7 mouse cellular contexts compared by ENCODE assay signal in genomic region chr1:40324457-40324856, GRCm38 (mm10). TPM values are rescaled to one million over a fixed set of nuclear protein-coding genes. Genes with fewer than 3 reads are reported as not detected.
DNase-seq lines count a peak whose midpoint lies in the region; ATAC-seq and TF ChIP-seq lines count a peak whose summit lies in the region.

Gene Il1rl2, plus strand, starts transcription at chr1:40324610.

- H3K4me3 ChIP-seq in cortical plate, adult 2 months (ENCODE audit: insufficient read depth, low read length) = peak within 1 kb of the TSS; percentile 30
- H3K4me3 ChIP-seq in heart, embryonic 10.5 days = peak within 1 kb of the TSS; percentile 55
- H3K4me3 ChIP-seq in kidney, embryonic 15.5 days (replicated peaks) = peak within 1 kb of the TSS; percentile 47
- peak within 1 kb of the TSS; percentile 45 for H3K4me3 ChIP-seq in stomach, embryonic 15.5 days (replicated peaks)

- peaks cover 1% of the 10 kb centered on the region; the same call in 1 of the 2 replicates for H3K4me1 ChIP-seq in cortical plate, adult 2 months (ENCODE audit: control insufficient read depth, insufficient read depth, low read length)
- H3K4me1 ChIP-seq in heart, embryonic 10.5 days = peaks cover 17% of the 10 kb centered on the region
- peaks cover 19% of the 10 kb centered on the region for H3K4me1 ChIP-seq in kidney, embryonic 15.5 days
- 0 out of 2 replicates have a peak, but pooled peaks cover 6% of the 10 kb centered on the region for H3K4me1 ChIP-seq in stomach, embryonic 15.5 days

- peak; percentile 80 for DNase-seq in NIH3T3 (ENCODE audit: low read depth)
- DNase-seq in heart, embryonic 10.5 days (ENCODE audit: low spot score) = no peak
- DNase-seq in lung, postnatal 14 days = peak; percentile 55
- DNase-seq in cerebellum, postnatal 4 days (ENCODE audit: low spot score in 2 of 2) = no peak

- H3K27ac ChIP-seq in cortical plate, adult 2 months (ENCODE audit: insufficient read depth, low read length) = no peak within 1 kb of the TSS
- peak within 1 kb of the TSS; percentile 36; the same call in 1 of the 2 replicates for H3K27ac ChIP-seq in heart, embryonic 10.5 days
- no peak within 1 kb of the TSS for H3K27ac ChIP-seq in kidney, embryonic 15.5 days
- H3K27ac ChIP-seq in stomach, embryonic 15.5 days = no peak within 1 kb of the TSS; the same call in 1 of the 2 replicates

- peak within 1 kb of the TSS; percentile 37 for H3K9ac ChIP-seq in kidney, embryonic 15.5 days
- H3K9ac ChIP-seq in stomach, embryonic 15.5 days = peak within 1 kb of the TSS; percentile 1; the same call in 1 of the 2 replicates

- peak; percentile 66; the same call in 1 of the 2 replicates for ATAC-seq in kidney, embryonic 15.5 days (replicated peaks; ENCODE audit: low FRiP score)
- no peak for ATAC-seq in stomach, embryonic 15.5 days (ENCODE audit: insufficient read depth, low FRiP score, low read depth)

- H3K9me3 ChIP-seq in heart, embryonic 10.5 days = no peaks in the 10 kb centered on the region
- H3K9me3 ChIP-seq in kidney, embryonic 15.5 days (replicated peaks) = no peaks in the 10 kb centered on the region
- no peaks in the 10 kb centered on the region for H3K9me3 ChIP-seq in stomach, embryonic 15.5 days

- TF ChIP-seq CTCF in cortical plate, adult 2 months (IDR thresholded peaks at IDR 0.05; ENCODE audit: extremely low read depth, insufficient read depth, low read length) = no peak

- 33% methylated on average over 6 of the region's 6 CpGs for WGBS in heart, embryonic 10.5 days
- WGBS in kidney, embryonic 15.5 days = 44% methylated on average over 6 of the region's 6 CpGs
- WGBS in stomach, embryonic 15.5 days = 19% methylated on average over 6 of the region's 6 CpGs

- H3K36me3 ChIP-seq in heart, embryonic 10.5 days = no peaks in the 10 kb centered on the region
- no peaks in the 10 kb centered on the region for H3K36me3 ChIP-seq in kidney, embryonic 15.5 days
- H3K36me3 ChIP-seq in stomach, embryonic 15.5 days = no peaks in the 10 kb centered on the region

- H3K4me2 ChIP-seq in kidney, embryonic 15.5 days = peak within 1 kb of the TSS; percentile 85
- H3K4me2 ChIP-seq in stomach, embryonic 15.5 days = peak within 1 kb of the TSS; percentile 61

- H3K27me3 ChIP-seq in heart, embryonic 10.5 days (ENCODE audit: insufficient read depth, poor library complexity, severe bottlenecking) = peaks cover 37% of the 10 kb centered on the region
- H3K27me3 ChIP-seq in kidney, embryonic 15.5 days = peaks cover 33% of the 10 kb centered on the region
- peaks cover 6% of the 10 kb centered on the region; the same call in 1 of the 2 replicates for H3K27me3 ChIP-seq in stomach, embryonic 15.5 days (replicated peaks)

- no peak for TF ChIP-seq POLR2A in cortical plate, adult 2 months (IDR thresholded peaks at IDR 0.05; ENCODE audit: extremely low read depth, insufficient read depth, low read length)

RNA-seq across cellular contexts. Expression of gene Il1rl2, which starts in this region (rescaled TPM):
- 0.62 and 0.65 TPM in 2 replicates for polyA plus RNA-seq in cortical plate, adult 2 months (2012; rRNA removed)
- polyA plus RNA-seq in heart, embryonic 10.5 days (2016; fragmentation: Nextera tagmentation; extraction: Ambion mirVana) = 1.8 and 2.3 TPM in 2 replicates
- 7.4 and 8.8 TPM in 2 replicates for polyA plus RNA-seq in kidney, embryonic 15.5 days (2015; fragmentation: Nextera tagmentation; extraction: Ambion mirVana)
- 7.2 and 7.5 TPM in 2 replicates for polyA plus RNA-seq in stomach, embryonic 15.5 days (2015; fragmentation: Nextera tagmentation; extraction: Ambion mirVana)

Comparison
In these comparisons a context has a peak if more than half of its experiments do, and no peak if none do; other contexts are left out.
1. DNase-seq: peak in NIH3T3 (single experiment) and lung, postnatal 14 days (single experiment); none in heart, embryonic 10.5 days (single experiment) and cerebellum, postnatal 4 days (0 of 2).
2. Peak in every context shown above with its lines, with median percentiles within 50 percentile points of each other: H3K4me3 ChIP-seq.